Mouse (Mus musculus) lung, embryonic 15.5 days (tissue): ENCODE results near the gene Card11. TPM values are rescaled to one million over a fixed set of nuclear protein-coding genes. Genes with fewer than 3 reads are reported as not detected.

Source experiments
- ATAC-seq: fragments of 200-750 bp; cut with Nextera tagmentation; 2 replicates; pipeline ENCODE4 v1.8.0; 2017; ENCODE audit warnings: moderate number of reproducible peaks, borderline replicate concordance; ENCODE audit not compliant: low FRiP score, low TSS enrichment; ENCODE audit errors: extremely low read depth
- H3K27ac ChIP-seq: fragments of 300-500 bp; sonication (generic); 2 replicates; pipeline ENCODE4 v1.5.1; 2015; ENCODE audit warnings: moderate library complexity, mild to moderate bottlenecking, inconsistent platforms
- H3K27me3 ChIP-seq: fragments of 300-500 bp; sonication (generic); 2 replicates; pipeline ENCODE4 v1.6.1; 2015; ENCODE audit warnings: inconsistent platforms
- H3K36me3 ChIP-seq: fragments of 300-500 bp; sonication (generic); 2 replicates; pipeline ENCODE4 v1.6.1; 2015; ENCODE audit warnings: inconsistent platforms
- H3K4me1 ChIP-seq: fragments of 300-500 bp; sonication (generic); 2 replicates; pipeline ENCODE4 v1.6.1; 2015; ENCODE audit warnings: inconsistent platforms
- H3K4me2 ChIP-seq: fragments of 300-500 bp; sonication (generic); 2 replicates; pipeline ENCODE4 v1.6.1; 2015; ENCODE audit warnings: inconsistent platforms, mild to moderate bottlenecking, moderate library complexity
- H3K4me3 ChIP-seq: fragments of 300-500 bp; sonication (generic); 2 replicates; pipeline ENCODE4 v1.5.1; 2015; ENCODE audit warnings: mild to moderate bottlenecking, inconsistent platforms
- H3K9ac ChIP-seq: fragments of 300-500 bp; sonication (generic); 2 replicates; pipeline ENCODE4 v1.6.1; 2015; ENCODE audit warnings: inconsistent platforms
- H3K9me3 ChIP-seq: fragments of 300-500 bp; sonication (generic); 2 replicates; pipeline ENCODE4 v1.6.1; 2016; ENCODE audit warnings: inconsistent platforms
- WGBS: fragments of 180-500 bp; shearing (Covaris S2); methylation state at CpG from one replicate; pipeline ENCODE4 v1.1.7; 2015; 5-methylcytosine and 5-hydroxymethylcytosine counted together
- polyA plus RNA-seq: library from polyadenylated mRNA; unstranded; fragments of >200 nt; fragmentation: Nextera tagmentation; extraction: Ambion mirVana; gene quantifications from 2 replicates; pipeline ENCODE4 v1.2.1, GENCODE M21; 2015

The Card11 gene
- polyA plus RNA-seq, 1 experiment from 2014 or later: 0.57 TPM

GRCm38 (mm10) chr5:140981370-140981805 lies 19.0 kb downstream of the Card11 start:
- Histone ChIP-seq H3K27me3 (no peaks in the 10 kb centered on the region), H3K4me1 (no peaks in the 10 kb centered on the region), H3K9me3 (no peaks in the 10 kb centered on the region), H3K9ac (no peak overlapping the region), H3K27ac (no peak overlapping the region), H3K4me2 (no peak overlapping the region), H3K36me3 (no peaks in the 10 kb centered on the region), H3K4me3 (no peak overlapping the region)
- no peak for ATAC-seq
- WGBS: 27% methylated on average over 6 of the region's 6 CpGs

GRCm38 (mm10) chr5:140980783-140981182 lies 19.6 kb downstream of the Card11 start:
- H3K27me3 ChIP-seq: no peaks in the 10 kb centered on the region
- H3K4me1 ChIP-seq: no peaks in the 10 kb centered on the region
- no peaks in the 10 kb centered on the region for H3K9me3 ChIP-seq
- H3K27ac ChIP-seq: no peak overlapping the region
- 67% methylated on average over 5 of the region's 5 CpGs for WGBS
- ATAC-seq: no peak
- no peak overlapping the region for H3K4me3 ChIP-seq
- no peak overlapping the region for H3K9ac ChIP-seq
- no peak overlapping the region for H3K4me2 ChIP-seq
- H3K36me3 ChIP-seq: no peaks in the 10 kb centered on the region

GRCm38 (mm10) chr5:140980051-140980450 lies 20.3 kb downstream of the Card11 start:
- WGBS: 83% methylated on average over 2 of the region's 2 CpGs
- no peak for ATAC-seq
- H3K4me3 ChIP-seq: no peak overlapping the region

GRCm38 (mm10) chr5:140962945-140963344 lies 37.4 kb downstream of the Card11 start:
- no peak for ATAC-seq
- H3K36me3 ChIP-seq: no peaks in the 10 kb centered on the region

More at GRCm38 (mm10) chr5:140980051-140980450, 20.3 kb downstream of the Card11 start:
- H3K36me3 ChIP-seq: no peaks in the 10 kb centered on the region
- no peaks in the 10 kb centered on the region for H3K27me3 ChIP-seq
- H3K27ac ChIP-seq: no peak overlapping the region
- H3K4me1 ChIP-seq: no peaks in the 10 kb centered on the region
- no peaks in the 10 kb centered on the region for H3K9me3 ChIP-seq
- H3K9ac ChIP-seq: no peak overlapping the region
- no peak overlapping the region for H3K4me2 ChIP-seq

GRCm38 (mm10) chr5:140960732-140961131 lies 39.6 kb downstream of the Card11 start:
- no peak overlapping the region for H3K9ac ChIP-seq
- no peak overlapping the region for H3K4me2 ChIP-seq
- no peak overlapping the region for H3K4me3 ChIP-seq
- no peaks in the 10 kb centered on the region for H3K9me3 ChIP-seq
- ATAC-seq: no peak
- H3K36me3 ChIP-seq: no peaks in the 10 kb centered on the region
- no peak overlapping the region for H3K27ac ChIP-seq
- no peaks in the 10 kb centered on the region for H3K27me3 ChIP-seq
- no peaks in the 10 kb centered on the region for H3K4me1 ChIP-seq
- WGBS: 79% methylated on average over 6 of the region's 6 CpGs

More at GRCm38 (mm10) chr5:140962945-140963344, 37.4 kb downstream of the Card11 start:
- no peak overlapping the region for H3K9ac ChIP-seq
- H3K9me3 ChIP-seq: no peaks in the 10 kb centered on the region
- H3K4me1 ChIP-seq: no peaks in the 10 kb centered on the region
- H3K27ac ChIP-seq: no peak overlapping the region
- no peak overlapping the region for H3K4me3 ChIP-seq
- 31% methylated on average over 9 of the region's 9 CpGs for WGBS
- H3K27me3 ChIP-seq: no peaks in the 10 kb centered on the region
- H3K4me2 ChIP-seq: no peak overlapping the region

GRCm38 (mm10) chr5:140959160-140959559 lies 41.2 kb downstream of the Card11 start:
- no peak for ATAC-seq
- Histone ChIP-seq H3K4me3 (no peak overlapping the region), H3K27ac (no peak overlapping the region), H3K4me2 (no peak overlapping the region), H3K9ac (no peak overlapping the region), H3K4me1 (no peaks in the 10 kb centered on the region), H3K27me3 (no peaks in the 10 kb centered on the region), H3K36me3 (no peaks in the 10 kb centered on the region), H3K9me3 (no peaks in the 10 kb centered on the region)
- 56% methylated on average over 6 of the region's 6 CpGs for WGBS

- no peak overlapping the region for H3K27ac ChIP-seq
- no peaks in the 10 kb centered on the region for H3K36me3 ChIP-seq
- no peak overlapping the region for H3K4me2 ChIP-seq
- no peak overlapping the region for H3K9ac ChIP-seq
- H3K9me3 ChIP-seq: no peaks in the 10 kb centered on the region
- H3K27me3 ChIP-seq: no peaks in the 10 kb centered on the region
- WGBS: 83% methylated on average over 4 of the region's 4 CpGs
- H3K4me1 ChIP-seq: no peaks in the 10 kb centered on the region
- no peak for ATAC-seq
- H3K4me3 ChIP-seq: no peak overlapping the region
Measured at GRCm38 (mm10) chr5:140957106-140957505, 43.3 kb downstream of the Card11 start.

GRCm38 (mm10) chr5:140955666-140956065 lies 44.7 kb downstream of the Card11 start:
- ATAC-seq: no peak
- 79% methylated on average over 1 of the region's 1 CpGs for WGBS
- Histone ChIP-seq H3K4me3 (no peak overlapping the region), H3K27me3 (no peaks in the 10 kb centered on the region), H3K36me3 (no peaks in the 10 kb centered on the region), H3K27ac (no peak overlapping the region), H3K9ac (no peak overlapping the region), H3K4me1 (no peaks in the 10 kb centered on the region), H3K9me3 (no peaks in the 10 kb centered on the region), H3K4me2 (no peak overlapping the region)

GRCm38 (mm10) chr5:140951801-140952200 lies 48.6 kb downstream of the Card11 start:
- Histone ChIP-seq H3K9me3 (no peaks in the 10 kb centered on the region), H3K36me3 (no peaks in the 10 kb centered on the region), H3K27ac (no peak overlapping the region), H3K4me1 (no peaks in the 10 kb centered on the region), H3K4me2 (no peak overlapping the region), H3K27me3 (no peaks in the 10 kb centered on the region), H3K4me3 (no peak overlapping the region), H3K9ac (no peak overlapping the region)
- 78% methylated on average over 5 of the region's 5 CpGs for WGBS
- ATAC-seq: no peak

GRCm38 (mm10) chr5:140948009-140948408 lies 52.4 kb downstream of the Card11 start:
- H3K27ac ChIP-seq: no peak overlapping the region
- H3K4me1 ChIP-seq: no peaks in the 10 kb centered on the region
- H3K27me3 ChIP-seq: no peaks in the 10 kb centered on the region
- H3K9me3 ChIP-seq: no peaks in the 10 kb centered on the region
- H3K36me3 ChIP-seq: no peaks in the 10 kb centered on the region
- H3K4me2 ChIP-seq: no peak overlapping the region
- H3K4me3 ChIP-seq: no peak overlapping the region
- 51% methylated on average over 10 of the region's 10 CpGs for WGBS
- H3K9ac ChIP-seq: no peak overlapping the region
- no peak; the same call in 1 of the 2 replicates for ATAC-seq

- H3K4me3 ChIP-seq: no peak overlapping the region
- no peaks in the 10 kb centered on the region for H3K27me3 ChIP-seq
- H3K4me1 ChIP-seq: no peaks in the 10 kb centered on the region
- no peak overlapping the region for H3K9ac ChIP-seq
- 71% methylated on average over 6 of the region's 6 CpGs for WGBS
- no peak overlapping the region for H3K4me2 ChIP-seq
- ATAC-seq: no peak
- no peaks in the 10 kb centered on the region for H3K9me3 ChIP-seq
- no peaks in the 10 kb centered on the region for H3K36me3 ChIP-seq
- H3K27ac ChIP-seq: no peak overlapping the region
Measured at GRCm38 (mm10) chr5:140946034-140946433, 54.3 kb downstream of the Card11 start.

GRCm38 (mm10) chr5:140944382-140945125 lies 55.8 kb downstream of the Card11 start:
- H3K36me3 ChIP-seq: no peaks in the 10 kb centered on the region
- no peak overlapping the region for H3K27ac ChIP-seq
- no peaks in the 10 kb centered on the region for H3K27me3 ChIP-seq
- no peak overlapping the region for H3K9ac ChIP-seq
- H3K4me2 ChIP-seq: no peak overlapping the region
- WGBS: 59% methylated on average over 18 of the region's 18 CpGs
- H3K9me3 ChIP-seq: no peaks in the 10 kb centered on the region
- no peak for ATAC-seq
- H3K4me1 ChIP-seq: no peaks in the 10 kb centered on the region
- H3K4me3 ChIP-seq: no peak overlapping the region
